Mouse (Mus musculus): ENCODE measurements around the gene Cela1. TPM values are rescaled to one million over a fixed set of nuclear protein-coding genes. Genes with fewer than 3 reads are reported as not detected.

The Cela1 gene
- polyA plus RNA-seq, 1 experiment from 2014 or later: 1.9 TPM

- H3K9ac ChIP-seq: no peak overlapping the region
- no peak overlapping the region for H3K4me3 ChIP-seq
- peaks cover 6% of the 10 kb centered on the region; the same call in 1 of the 2 replicates for H3K27me3 ChIP-seq
- H3K4me1 ChIP-seq: peaks cover 7% of the 10 kb centered on the region; the same call in 1 of the 2 replicates
- no peaks in the 10 kb centered on the region for H3K9me3 ChIP-seq (replicated peaks)
- H3K36me3 ChIP-seq: no peaks in the 10 kb centered on the region
- no peak overlapping the region for H3K27ac ChIP-seq
- no peak overlapping the region for H3K4me2 ChIP-seq (replicated peaks)
- no peak for ATAC-seq (ENCODE audit: low FRiP score)
- WGBS: 18% methylated on average over 10 of the region's 10 CpGs
Measured at GRCm38 (mm10) chr15:100627287-100627686, 60.4 kb downstream of the Cela1 start.

DNA sequence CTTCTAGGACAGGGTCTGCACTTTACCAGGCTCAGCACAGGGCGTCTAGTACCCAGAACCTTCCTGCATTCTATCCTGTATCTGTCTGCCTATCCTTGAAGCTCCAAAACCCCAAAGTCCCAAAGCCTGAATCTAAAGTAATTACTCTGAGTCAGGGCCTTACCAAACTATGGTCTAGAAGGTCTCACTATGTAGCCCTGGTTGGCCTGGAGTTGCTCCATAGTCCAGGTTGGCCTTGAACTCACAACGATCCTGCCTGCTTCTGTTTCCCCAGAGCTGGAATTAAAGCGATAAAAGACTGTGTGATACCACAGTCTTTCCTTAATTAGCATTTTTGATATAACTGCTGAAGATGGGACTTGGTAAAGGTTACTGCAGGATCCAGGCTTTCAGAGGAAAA lies 63.3 kb downstream of the Cela1 start:
- Histone ChIP-seq H3K27me3 (peaks cover 6% of the 10 kb centered on the region; the same call in 1 of the 2 replicates), H3K27ac (no peak overlapping the region), H3K9me3 (replicated peaks) (no peaks in the 10 kb centered on the region), H3K36me3 (peaks cover 19% of the 10 kb centered on the region), H3K9ac (no peak overlapping the region), H3K4me2 (replicated peaks) (no peak overlapping the region), H3K4me3 (no peak overlapping the region), H3K4me1 (peaks cover 7% of the 10 kb centered on the region; the same call in 1 of the 2 replicates)
- no peak for ATAC-seq (ENCODE audit: low FRiP score)
- 83% methylated on average over 3 of the region's 3 CpGs for WGBS

Small RNAs within 50 kb of the gene (microRNA-seq; reads per million reads assigned to microRNA genes)
- gene Mir6961: not detected

Other genes with a start within 250 kb of the Cela1 start
- 43.6 and 45.8 TPM in 2 replicates for gene Letmd1, start 218.9 kb downstream of the Cela1 start, polyA plus RNA-seq (2016; fragmentation: Nextera tagmentation; extraction: Ambion mirVana)
- 41.4 and 43.0 TPM in 2 replicates for gene Csrnp2, start 192.4 kb downstream of the Cela1 start, polyA plus RNA-seq (2016; fragmentation: Nextera tagmentation; extraction: Ambion mirVana)
- gene Tfcp2, start 135.9 kb downstream of the Cela1 start, polyA plus RNA-seq (2016; fragmentation: Nextera tagmentation; extraction: Ambion mirVana): 42.9 and 50.8 TPM in 2 replicates
- gene Pou6f1, start 87.9 kb downstream of the Cela1 start, polyA plus RNA-seq (2016; fragmentation: Nextera tagmentation; extraction: Ambion mirVana): 28.9 and 38.6 TPM in 2 replicates
- 168 and 176 TPM in 2 replicates for gene Dazap2, start 72.6 kb downstream of the Cela1 start, polyA plus RNA-seq (2016; fragmentation: Nextera tagmentation; extraction: Ambion mirVana)
- gene Smagp, start 51.0 kb downstream of the Cela1 start, polyA plus RNA-seq (2016; fragmentation: Nextera tagmentation; extraction: Ambion mirVana): 5.0 and 5.6 TPM in 2 replicates
- 3.0 and 3.4 TPM in 2 replicates for gene Bin2, start 18.4 kb downstream of the Cela1 start, polyA plus RNA-seq (2016; fragmentation: Nextera tagmentation; extraction: Ambion mirVana)
- 0.26 and 0.34 TPM in 2 replicates for gene Galnt6, start 41.5 kb upstream of the Cela1 start, polyA plus RNA-seq (2016; fragmentation: Nextera tagmentation; extraction: Ambion mirVana)
- 17.9 and 22.7 TPM in 2 replicates for gene Slc4a8, start 73.8 kb upstream of the Cela1 start, polyA plus RNA-seq (2016; fragmentation: Nextera tagmentation; extraction: Ambion mirVana)
- gene Scn8a, start 181.9 kb upstream of the Cela1 start, polyA plus RNA-seq (2016; fragmentation: Nextera tagmentation; extraction: Ambion mirVana): 19.2 and 20.2 TPM in 2 replicates